Mouse (Mus musculus) heart, postnatal 0 days (tissue): Measurements from ENCODE around the gene Gm17387. TPM values are rescaled to one million over a fixed set of nuclear protein-coding genes. Genes with fewer than 3 reads are reported as not detected.
A peak's percentile ranks its signal among the peaks of the same experiment; 100 is the strongest.

Source experiments
- ATAC-seq: fragments of 200-750 bp; cut with Nextera tagmentation; 2 replicates; pipeline ENCODE4 v1.8.0; 2017; ENCODE audit warnings: low read depth, moderate number of reproducible peaks, moderate library complexity; ENCODE audit not compliant: insufficient read depth
- DNase-seq: peaks from one replicate; pipeline ENCODE4 v3.0.0-alpha.2; 2016; ENCODE audit warnings: low spot score
- H3K27ac ChIP-seq: fragments of 300-500 bp; sonication (generic); 2 replicates; pipeline ENCODE4 v1.5.1; 2014; ENCODE audit warnings: low read depth, mild to moderate bottlenecking
- H3K27me3 ChIP-seq: fragments of 300-500 bp; sonication (generic); 2 replicates; pipeline ENCODE4 v1.6.1; 2014; ENCODE audit warnings: low read length, mixed read lengths; ENCODE audit not compliant: control insufficient read depth, insufficient read depth
- H3K36me3 ChIP-seq: fragments of 300-500 bp; sonication (generic); replicated peaks from 2 replicates; pipeline ENCODE4 v1.6.1; 2014; ENCODE audit warnings: low read length, mixed read lengths; ENCODE audit not compliant: control insufficient read depth, insufficient read depth
- H3K4me1 ChIP-seq: fragments of 300-500 bp; sonication (generic); 2 replicates; pipeline ENCODE4 v1.6.1; 2014; ENCODE audit warnings: antibody characterized with exemption; ENCODE audit not compliant: control insufficient read depth, insufficient read depth
- H3K4me2 ChIP-seq: fragments of 300-500 bp; sonication (generic); 2 replicates; pipeline ENCODE4 v1.6.1; 2014; ENCODE audit warnings: low read depth, mild to moderate bottlenecking, low read length, moderate library complexity
- H3K4me3 ChIP-seq: fragments of 300-500 bp; sonication (generic); 2 replicates; pipeline ENCODE4 v1.5.1; 2014; ENCODE audit warnings: low read depth, low read length
- H3K9ac ChIP-seq: fragments of 300-500 bp; sonication (generic); replicated peaks from 2 replicates; pipeline ENCODE4 v1.6.1; 2014; ENCODE audit warnings: low read depth, low read length, mixed read lengths
- H3K9me3 ChIP-seq: fragments of 300-500 bp; sonication (generic); replicated peaks from 2 replicates; pipeline ENCODE4 v1.6.1; 2016; ENCODE audit warnings: low read length; ENCODE audit not compliant: control insufficient read depth
- CTCF ChIP-seq: IDR thresholded peaks from 2 replicates; pipeline ENCODE4 v1.5.1; 2016; ENCODE audit warnings: antibody characterized with exemption, control low read depth, low read depth
- EP300 ChIP-seq: IDR thresholded peaks from 2 replicates; pipeline ENCODE4 v1.6.1; 2016; ENCODE audit warnings: antibody characterized with exemption, low read depth
- WGBS: fragments of 180-500 bp; shearing (Covaris S2); extraction: QIAGEN DNeasy Blood & Tissue Kit; methylation state at CpG from one replicate; pipeline ENCODE4 v1.1.7; 2014; 5-methylcytosine and 5-hydroxymethylcytosine counted together
- polyA plus RNA-seq: library from polyadenylated mRNA; unstranded; fragments of >200 nt; fragmentation: Nextera tagmentation; extraction: Ambion mirVana; gene quantifications from 2 replicates; pipeline ENCODE4 v1.2.1, GENCODE M21; 2015
- total RNA-seq: library from RNA; depleted of rRNA; stranded (reverse); fragments of >200 nt; gene quantifications from 2 replicates; pipeline ENCODE4 v1.2.3, GENCODE M21; 2014; ENCODE audit warnings: low replicate concordance

Gene Gm17387
- total and polyA plus RNA-seq, 2 experiments from 2014 or later, result not detected

- H3K4me1 ChIP-seq, result 0 out of 2 replicates have a peak, but pooled peaks cover 6% of the 10 kb centered on the region
- H3K27ac ChIP-seq, result peak overlapping the region; percentile 80
- H3K4me2 ChIP-seq, result no peak overlapping the region
- peak overlapping the region; percentile 25; the same call in 1 of the 2 replicates for H3K9ac ChIP-seq
- TF ChIP-seq EP300 (no peak), CTCF (no peak)
- no peaks in the 10 kb centered on the region for H3K9me3 ChIP-seq
- no peak overlapping the region for H3K4me3 ChIP-seq
- ATAC-seq, result no peak; the same call in 1 of the 2 replicates
- no peak for DNase-seq
- 38% methylated on average over 6 of the region's 9 CpGs for WGBS
- no peaks in the 10 kb centered on the region for H3K27me3 ChIP-seq
- no peaks in the 10 kb centered on the region for H3K36me3 ChIP-seq
These were observed 12.1 kb downstream of the Gm17387 start for GRCm38 (mm10) chr7:141040867-141041606.

- H3K4me2 ChIP-seq, result no peak overlapping the region
These were observed 12.7 kb downstream of the Gm17387 start for GRCm38 (mm10) chr7:141041661-141042060.

GRCm38 (mm10) chr7:141042539-141042938 is 13.6 kb downstream of the Gm17387 start:
- Histone ChIP-seq H3K36me3 (no peaks in the 10 kb centered on the region), H3K4me2 (no peak overlapping the region), H3K4me3 (no peak overlapping the region), H3K9me3 (no peaks in the 10 kb centered on the region), H3K9ac (no peak overlapping the region), H3K27me3 (no peaks in the 10 kb centered on the region), H3K4me1 (0 out of 2 replicates have a peak, but pooled peaks cover 6% of the 10 kb centered on the region), H3K27ac (no peak overlapping the region)
- TF ChIP-seq CTCF (no peak), EP300 (no peak)
- ATAC-seq, result no peak
- 52% methylated on average over 4 of the region's 4 CpGs for WGBS
- DNase-seq, result no peak

More at GRCm38 (mm10) chr7:141041661-141042060, 12.7 kb downstream of the Gm17387 start:
- DNase-seq (peak; percentile 86), ATAC-seq (peak; percentile 87; the same call in 1 of the 2 replicates)
- no peak overlapping the region for H3K4me3 ChIP-seq
- TF ChIP-seq CTCF, result no peak
- no peak for TF ChIP-seq EP300
- no peaks in the 10 kb centered on the region for H3K27me3 ChIP-seq
- 7% methylated on average over 5 of the region's 5 CpGs for WGBS
- H3K9ac ChIP-seq, result peak overlapping the region; percentile 25; the same call in 1 of the 2 replicates
- H3K27ac ChIP-seq, result peak overlapping the region; percentile 80
- H3K9me3 ChIP-seq, result no peaks in the 10 kb centered on the region
- H3K4me1 ChIP-seq, result 0 out of 2 replicates have a peak, but pooled peaks cover 6% of the 10 kb centered on the region
- no peaks in the 10 kb centered on the region for H3K36me3 ChIP-seq

- peak; percentile 53 for DNase-seq
- Histone ChIP-seq H3K27me3 (no peaks in the 10 kb centered on the region), H3K27ac (peak overlapping the region; percentile 91), H3K36me3 (no peaks in the 10 kb centered on the region), H3K4me2 (peak overlapping the region; percentile 60), H3K4me3 (no peak overlapping the region), H3K9ac (no peak overlapping the region), H3K4me1 (no peaks in the 10 kb centered on the region; the same call in 1 of the 2 replicates), H3K9me3 (no peaks in the 10 kb centered on the region)
- WGBS, result 56% methylated on average over 6 of the region's 6 CpGs
- 0 out of 2 replicates have a peak, but pooled peaks have one; percentile 21 for ATAC-seq
- TF ChIP-seq CTCF (no peak; the same call in 1 of the 2 replicates), EP300 (no peak)
These were observed 18.1 kb downstream of the Gm17387 start for GRCm38 (mm10) chr7:141046931-141047580.

DNA sequence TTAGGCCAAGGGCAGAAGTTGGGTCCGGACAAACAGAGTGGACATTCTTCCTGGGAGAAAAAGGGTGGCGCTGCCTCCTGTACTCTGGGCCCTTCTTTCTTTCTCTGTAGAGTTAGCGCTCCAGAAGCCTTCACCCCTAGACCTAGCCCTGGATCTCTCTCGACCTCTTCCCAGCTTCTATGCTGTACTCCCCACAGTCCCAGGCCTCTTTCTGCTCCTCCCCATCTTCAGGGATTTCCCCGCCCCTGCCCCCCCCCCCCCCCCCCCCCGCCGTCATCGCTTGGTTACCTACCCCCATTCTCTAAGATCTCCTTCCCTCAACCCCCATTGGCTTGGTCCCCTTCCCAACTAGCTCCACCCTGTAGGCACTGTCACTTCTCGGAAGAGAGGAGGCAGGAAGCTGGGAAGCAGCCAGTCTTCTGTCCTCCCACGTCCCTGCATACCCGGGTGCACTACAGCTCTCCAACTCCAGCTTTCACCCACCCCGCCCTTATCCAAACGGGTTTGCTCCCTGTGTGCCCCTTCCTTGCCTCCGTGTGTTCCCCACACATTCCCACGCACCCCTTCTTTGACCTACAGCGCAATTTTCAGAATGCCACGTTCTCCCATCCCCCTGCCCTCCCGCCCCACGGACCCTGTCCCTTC is 18.8 kb downstream of the Gm17387 start:
- ATAC-seq (peak; percentile 89), DNase-seq (peak; percentile 91)
- 6% methylated on average over 15 of the region's 19 CpGs for WGBS
- Histone ChIP-seq H3K9me3 (no peaks in the 10 kb centered on the region), H3K9ac (no peak overlapping the region), H3K4me1 (no peaks in the 10 kb centered on the region; the same call in 1 of the 2 replicates), H3K27ac (peak overlapping the region; percentile 91), H3K36me3 (no peaks in the 10 kb centered on the region), H3K27me3 (no peaks in the 10 kb centered on the region), H3K4me2 (peak overlapping the region; percentile 60), H3K4me3 (peak overlapping the region; percentile 27)
- TF ChIP-seq CTCF (no peak), EP300 (no peak)
